Mouse (Mus musculus): ENCODE measurements around the gene Dnajb5. TPM values are rescaled to one million over a fixed set of nuclear protein-coding genes. Genes with fewer than 3 reads are reported as not detected.
"Not testable (repeated sequence)": the region's sequence is repeated elsewhere in the genome, so short reads cannot be mapped to it uniquely, and the experiment has no call there.

Gene Dnajb5
- polyA plus RNA-seq, 1 experiment from 2014 or later = 21.5 TPM

GRCm38 (mm10) chr4:42965039-42965719, 15.6 kb downstream of the Dnajb5 start:
- H3K4me3 ChIP-seq (ENCODE audit: low read depth, low read length) = no peak overlapping the region
- H3K9me3 ChIP-seq (ENCODE audit: control insufficient read depth, low read length) = no peaks in the 10 kb centered on the region
- WGBS = 17% methylated on average over 12 of the region's 12 CpGs
- no peak overlapping the region for H3K9ac ChIP-seq (ENCODE audit: low read length)
- peak overlapping the region; percentile 19; the same call in 1 of the 2 replicates for H3K4me2 ChIP-seq (ENCODE audit: low read depth)
- no peak overlapping the region for H3K27ac ChIP-seq (ENCODE audit: low read depth, low read length)
- H3K36me3 ChIP-seq (ENCODE audit: control insufficient read depth, insufficient read depth, low read length) = no peaks in the 10 kb centered on the region
- DNase-seq (ENCODE audit: low spot score) = peak; percentile 56
- H3K27me3 ChIP-seq (ENCODE audit: control insufficient read depth, insufficient read depth, low read length) = no peaks in the 10 kb centered on the region
- no peaks in the 10 kb centered on the region for H3K4me1 ChIP-seq (ENCODE audit: control insufficient read depth, insufficient read depth, low read length)
- 0 out of 2 replicates have a peak, but pooled peaks have one; percentile 9 for ATAC-seq (ENCODE audit: insufficient read depth, low FRiP score, low TSS enrichment)

GRCm38 (mm10) chr4:42969304-42969703, 19.7 kb downstream of the Dnajb5 start, which contains the start of gene 1700022I11Rik:
Gene 1700022I11Rik, plus strand, starts transcription at chr4:42969604.
- H3K9me3 ChIP-seq (ENCODE audit: control insufficient read depth, low read length) = no peaks in the 10 kb centered on the region
- 90% methylated on average over 4 of the region's 4 CpGs for WGBS
- H3K9ac ChIP-seq (ENCODE audit: low read length) = no peak within 1 kb of the TSS
- no peaks in the 10 kb centered on the region for H3K36me3 ChIP-seq (ENCODE audit: control insufficient read depth, insufficient read depth, low read length)
- ATAC-seq (ENCODE audit: insufficient read depth, low FRiP score, low TSS enrichment) = no peak
- no peak within 1 kb of the TSS for H3K4me3 ChIP-seq (ENCODE audit: low read depth, low read length)
- H3K4me2 ChIP-seq (ENCODE audit: low read depth) = no peak within 1 kb of the TSS
- no peaks in the 10 kb centered on the region for H3K27me3 ChIP-seq (ENCODE audit: control insufficient read depth, insufficient read depth, low read length)
- no peaks in the 10 kb centered on the region for H3K4me1 ChIP-seq (ENCODE audit: control insufficient read depth, insufficient read depth, low read length)
- DNase-seq (ENCODE audit: low spot score) = no peak
- no peak within 1 kb of the TSS for H3K27ac ChIP-seq (ENCODE audit: low read depth, low read length)

- Histone ChIP-seq H3K9ac (ENCODE audit: low read length) (no peak overlapping the region), H3K27ac (ENCODE audit: low read depth, low read length) (no peak overlapping the region), H3K27me3 (ENCODE audit: control insufficient read depth, insufficient read depth, low read length) (no peaks in the 10 kb centered on the region), H3K4me2 (ENCODE audit: low read depth) (no peak overlapping the region), H3K36me3 (ENCODE audit: control insufficient read depth, insufficient read depth, low read length) (no peaks in the 10 kb centered on the region), H3K4me3 (ENCODE audit: low read depth, low read length) (no peak overlapping the region), H3K4me1 (ENCODE audit: control insufficient read depth, insufficient read depth, low read length) (no peaks in the 10 kb centered on the region), H3K9me3 (ENCODE audit: control insufficient read depth, low read length) (no peaks in the 10 kb centered on the region)
- no peak for DNase-seq (ENCODE audit: low spot score)
- WGBS = 71% methylated on average over 4 of the region's 4 CpGs
- no peak for ATAC-seq (ENCODE audit: insufficient read depth, low FRiP score, low TSS enrichment)
Observed at GRCm38 (mm10) chr4:42972952-42973351, 23.3 kb downstream of the Dnajb5 start.

GRCm38 (mm10) chr4:42973868-42974267, 24.3 kb downstream of the Dnajb5 start:
- no peak for ATAC-seq (ENCODE audit: insufficient read depth, low FRiP score, low TSS enrichment)
- Histone ChIP-seq H3K36me3 (ENCODE audit: control insufficient read depth, insufficient read depth, low read length) (peaks cover 3% of the 10 kb centered on the region), H3K9ac (ENCODE audit: low read length) (no peak overlapping the region), H3K4me3 (ENCODE audit: low read depth, low read length) (no peak overlapping the region), H3K27ac (ENCODE audit: low read depth, low read length) (no peak overlapping the region), H3K4me2 (ENCODE audit: low read depth) (no peak overlapping the region), H3K9me3 (ENCODE audit: control insufficient read depth, low read length) (no peaks in the 10 kb centered on the region), H3K4me1 (ENCODE audit: control insufficient read depth, insufficient read depth, low read length) (no peaks in the 10 kb centered on the region), H3K27me3 (ENCODE audit: control insufficient read depth, insufficient read depth, low read length) (no peaks in the 10 kb centered on the region)
- WGBS = 91% methylated on average over 5 of the region's 5 CpGs
- no peak for DNase-seq (ENCODE audit: low spot score)

GRCm38 (mm10) chr4:42978062-42978461, 28.4 kb downstream of the Dnajb5 start:
- no peak overlapping the region for H3K9ac ChIP-seq (ENCODE audit: low read length)
- no peak overlapping the region for H3K4me3 ChIP-seq (ENCODE audit: low read depth, low read length)
- H3K27ac ChIP-seq (ENCODE audit: low read depth, low read length) = no peak overlapping the region
- ATAC-seq (ENCODE audit: insufficient read depth, low FRiP score, low TSS enrichment) (no peak), DNase-seq (ENCODE audit: low spot score) (no peak)
- 92% methylated on average over 4 of the region's 4 CpGs for WGBS
- H3K27me3 ChIP-seq (ENCODE audit: control insufficient read depth, insufficient read depth, low read length) = no peaks in the 10 kb centered on the region
- H3K4me2 ChIP-seq (ENCODE audit: low read depth) = no peak overlapping the region
- H3K4me1 ChIP-seq (ENCODE audit: control insufficient read depth, insufficient read depth, low read length) = no peaks in the 10 kb centered on the region
- peaks cover 6% of the 10 kb centered on the region for H3K36me3 ChIP-seq (ENCODE audit: control insufficient read depth, insufficient read depth, low read length)
- no peaks in the 10 kb centered on the region for H3K9me3 ChIP-seq (ENCODE audit: control insufficient read depth, low read length)

- H3K36me3 ChIP-seq (ENCODE audit: control insufficient read depth, insufficient read depth, low read length) = peaks cover 11% of the 10 kb centered on the region
- H3K4me3 ChIP-seq (ENCODE audit: low read depth, low read length); H3K9ac ChIP-seq (ENCODE audit: low read length); H3K9me3 ChIP-seq (ENCODE audit: control insufficient read depth, low read length); H3K27me3 ChIP-seq (ENCODE audit: control insufficient read depth, insufficient read depth, low read length); H3K4me1 ChIP-seq (ENCODE audit: control insufficient read depth, insufficient read depth, low read length); DNase-seq (ENCODE audit: low spot score); H3K27ac ChIP-seq (ENCODE audit: low read depth, low read length); ATAC-seq (ENCODE audit: insufficient read depth, low FRiP score, low TSS enrichment); H3K4me2 ChIP-seq (ENCODE audit: low read depth): not testable (repeated sequence)
- 96% methylated on average over 7 of the region's 8 CpGs for WGBS
Observed at GRCm38 (mm10) chr4:42980467-42980866, 30.9 kb downstream of the Dnajb5 start.

- H3K36me3 ChIP-seq (ENCODE audit: control insufficient read depth, insufficient read depth, low read length) = peaks cover 19% of the 10 kb centered on the region
- 90% methylated on average over 1 of the region's 1 CpGs for WGBS
Observed at GRCm38 (mm10) chr4:42988296-42988695, 38.7 kb downstream of the Dnajb5 start.

GRCm38 (mm10) chr4:42998022-42998421, 48.4 kb downstream of the Dnajb5 start:
- H3K27me3 ChIP-seq (ENCODE audit: control insufficient read depth, insufficient read depth, low read length) = no peaks in the 10 kb centered on the region
- ATAC-seq (ENCODE audit: insufficient read depth, low FRiP score, low TSS enrichment) (no peak), DNase-seq (ENCODE audit: low spot score) (no peak)
- peaks cover 6% of the 10 kb centered on the region; the same call in 1 of the 2 replicates for H3K4me1 ChIP-seq (ENCODE audit: control insufficient read depth, insufficient read depth, low read length)
- no peak overlapping the region; the same call in 1 of the 2 replicates for H3K9ac ChIP-seq (ENCODE audit: low read length)
- H3K27ac ChIP-seq (ENCODE audit: low read depth, low read length) = no peak overlapping the region
- H3K4me2 ChIP-seq (ENCODE audit: low read depth) = peak overlapping the region; percentile 67
- WGBS = 66% methylated on average over 2 of the region's 2 CpGs
- no peaks in the 10 kb centered on the region for H3K9me3 ChIP-seq (ENCODE audit: control insufficient read depth, low read length)
- H3K36me3 ChIP-seq (ENCODE audit: control insufficient read depth, insufficient read depth, low read length) = peaks cover 8% of the 10 kb centered on the region
- peak overlapping the region; percentile 96; the same call in 1 of the 2 replicates for H3K4me3 ChIP-seq (ENCODE audit: low read depth, low read length)

More at GRCm38 (mm10) chr4:42988296-42988695, 38.7 kb downstream of the Dnajb5 start:
- H3K4me2 ChIP-seq (ENCODE audit: low read depth) = no peak overlapping the region
- H3K27me3 ChIP-seq (ENCODE audit: control insufficient read depth, insufficient read depth, low read length) = no peaks in the 10 kb centered on the region
- H3K4me3 ChIP-seq (ENCODE audit: low read depth, low read length) = no peak overlapping the region
- no peaks in the 10 kb centered on the region for H3K9me3 ChIP-seq (ENCODE audit: control insufficient read depth, low read length)
- no peak for ATAC-seq (ENCODE audit: insufficient read depth, low FRiP score, low TSS enrichment)
- no peak overlapping the region for H3K27ac ChIP-seq (ENCODE audit: low read depth, low read length)
- H3K4me1 ChIP-seq (ENCODE audit: control insufficient read depth, insufficient read depth, low read length) = no peaks in the 10 kb centered on the region
- no peak overlapping the region for H3K9ac ChIP-seq (ENCODE audit: low read length)
- no peak for DNase-seq (ENCODE audit: low spot score)

Data from neural tube, embryonic 11.5 days (tissue).